Mouse (Mus musculus) regulatory T cell (primary cell): ENCODE results near the gene Ccdc85c.

Source experiments
- in situ Hi-C: fragments of 300-600 bp; cut with MboI, MseI; formaldehyde crosslinking; loops from one replicate; pipeline ENCODE4 v1.15.1; 2025; ENCODE audit warnings: high pct_unique_total_duplicates

The Ccdc85c gene

GRCm38 (mm10) chr12:108297033-108297432 lies 21.8 kb upstream of the Ccdc85c start:
- in situ Hi-C loops: loop anchor here (10.0 kb wide), 1 partner anchor 62 kb away; no protein-coding TSS in a partner anchor

- in situ Hi-C loops: loop anchor here (10.0 kb wide), 1 partner anchor 60 kb away; no protein-coding TSS in a partner anchor
These were observed 19.4 kb upstream of the Ccdc85c start for GRCm38 (mm10) chr12:108294620-108295019.

- in situ Hi-C loops: loop anchor here (10.0 kb wide), 1 partner anchor 58 kb away; no protein-coding TSS in a partner anchor
These were observed 17.7 kb upstream of the Ccdc85c start for GRCm38 (mm10) chr12:108292957-108293356.

- in situ Hi-C loops: loop anchor here (10.0 kb wide), 1 partner anchor 58 kb away; no protein-coding TSS in a partner anchor
These were observed 17.2 kb upstream of the Ccdc85c start for GRCm38 (mm10) chr12:108292419-108292818.

- in situ Hi-C loops: no loop called here
These were observed 13.1 kb upstream of the Ccdc85c start for GRCm38 (mm10) chr12:108288127-108288880.

GRCm38 (mm10) chr12:108287011-108287410 lies 11.8 kb upstream of the Ccdc85c start:
- in situ Hi-C loops: no loop called here

- in situ Hi-C loops: no loop called here
These were observed 11.2 kb upstream of the Ccdc85c start for GRCm38 (mm10) chr12:108286381-108286780.

- in situ Hi-C loops: no loop called here
These were observed 10.2 kb upstream of the Ccdc85c start for GRCm38 (mm10) chr12:108285225-108286011.

- in situ Hi-C loops: no loop called here
These were observed 9.4 kb upstream of the Ccdc85c start for GRCm38 (mm10) chr12:108284455-108285224.

- in situ Hi-C loops: no loop called here
These were observed 3.1 kb upstream of the Ccdc85c start for GRCm38 (mm10) chr12:108278221-108278918.

GRCm38 (mm10) chr12:108277341-108277841 lies 2.2 kb upstream of the Ccdc85c start:
- in situ Hi-C loops: no loop called here

GRCm38 (mm10) chr12:108275920-108276822 lies 946 bp upstream of the Ccdc85c start:
- in situ Hi-C loops: no loop called here

- in situ Hi-C loops: no loop called here
These were observed 274 bp upstream of the Ccdc85c start for GRCm38 (mm10) chr12:108275508-108275890.

- in situ Hi-C loops: no loop called here
These were observed 971 bp downstream of the Ccdc85c start for GRCm38 (mm10) chr12:108274313-108274595.

- in situ Hi-C loops: no loop called here
These were observed 1.5 kb downstream of the Ccdc85c start for GRCm38 (mm10) chr12:108273466-108274312.

- in situ Hi-C loops: no loop called here
These were observed 3.0 kb downstream of the Ccdc85c start for GRCm38 (mm10) chr12:108272143-108272635.

- in situ Hi-C loops: no loop called here
These were observed 3.7 kb downstream of the Ccdc85c start for GRCm38 (mm10) chr12:108271351-108272142.

GRCm38 (mm10) chr12:108270240-108270919 lies 4.8 kb downstream of the Ccdc85c start:
- in situ Hi-C loops: no loop called here
